Mouse (Mus musculus) embryonic fibroblast, embryonic 13.5 days (primary cell): ENCODE measurements around the gene Maml2. TPM values are rescaled to one million over a fixed set of nuclear protein-coding genes. Genes with fewer than 3 reads are reported as not detected.
A peak's percentile ranks its signal among the peaks of the same experiment; 100 is the strongest.

ENCODE experiments used
- H3K27ac ChIP-seq: 2 replicates; pipeline ENCODE4 v1.5.1; 2012; ENCODE audit warnings: low read length, control low read depth, inconsistent platforms; ENCODE audit not compliant: insufficient read depth
- H3K4me1 ChIP-seq: 2 replicates; pipeline ENCODE4 v1.6.1; 2011; ENCODE audit warnings: low read length; ENCODE audit not compliant: control insufficient read depth, insufficient read depth
- H3K4me3 ChIP-seq: 2 replicates; pipeline ENCODE4 v1.5.1; 2011; ENCODE audit warnings: mild to moderate bottlenecking, control low read depth, low read length; ENCODE audit not compliant: insufficient read depth
- CTCF ChIP-seq: IDR thresholded peaks from 2 replicates; pipeline ENCODE4 v1.5.1; 2011; ENCODE audit warnings: mild to moderate bottlenecking, control low read depth, low read length, moderate library complexity, borderline replicate concordance; ENCODE audit not compliant: insufficient read depth
- POLR2A ChIP-seq: IDR thresholded peaks from 2 replicates; pipeline ENCODE4 v1.6.1; 2011; ENCODE audit warnings: low read depth, mild to moderate bottlenecking, control low read depth, low read length, moderate library complexity
- polyA plus RNA-seq: library from polyadenylated mRNA; stranded (reverse); fragments of >200 nt; gene quantifications from 2 replicates; pipeline ENCODE4 v1.2.4, GENCODE M21; 2011; ENCODE audit warnings: low read depth; ENCODE audit not compliant: missing spikeins, insufficient read length

Maml2 gene
- polyA plus RNA-seq, 1 experiment: 27.9 TPM

- Histone ChIP-seq H3K4me3 (no peak overlapping the region), H3K27ac (no peak overlapping the region), H3K4me1 (peaks cover 11% of the 10 kb centered on the region; the same call in 1 of the 2 replicates)
- TF ChIP-seq CTCF (no peak), POLR2A (no peak)
Observed at GRCm38 (mm10) chr9:13556696-13557095, 258.9 kb downstream of the Maml2 start.

GRCm38 (mm10) chr9:13558811-13559372 lies 261.1 kb downstream of the Maml2 start:
- H3K4me3 ChIP-seq: no peak overlapping the region
- no peak overlapping the region for H3K27ac ChIP-seq
- TF ChIP-seq POLR2A (no peak), CTCF (no peak)
- H3K4me1 ChIP-seq: peaks cover 16% of the 10 kb centered on the region

GRCm38 (mm10) chr9:13560651-13561050 lies 262.9 kb downstream of the Maml2 start:
- H3K4me1 ChIP-seq: peaks cover 22% of the 10 kb centered on the region
- H3K27ac ChIP-seq: no peak overlapping the region
- TF ChIP-seq POLR2A: no peak
- TF ChIP-seq CTCF: no peak
- no peak overlapping the region for H3K4me3 ChIP-seq

GRCm38 (mm10) chr9:13561335-13561734 lies 263.6 kb downstream of the Maml2 start:
- peaks cover 22% of the 10 kb centered on the region for H3K4me1 ChIP-seq
- no peak overlapping the region for H3K27ac ChIP-seq
- no peak for TF ChIP-seq POLR2A
- TF ChIP-seq CTCF: no peak
- H3K4me3 ChIP-seq: no peak overlapping the region

- Histone ChIP-seq H3K4me1 (peaks cover 19% of the 10 kb centered on the region), H3K4me3 (no peak overlapping the region), H3K27ac (peak overlapping the region; percentile 51)
- TF ChIP-seq CTCF: no peak
- TF ChIP-seq POLR2A: no peak
Observed at GRCm38 (mm10) chr9:13563475-13564414, 266.0 kb downstream of the Maml2 start.

GRCm38 (mm10) chr9:13565343-13566019 lies 267.7 kb downstream of the Maml2 start:
- Histone ChIP-seq H3K4me1 (peaks cover 19% of the 10 kb centered on the region), H3K4me3 (no peak overlapping the region), H3K27ac (no peak overlapping the region)
- TF ChIP-seq CTCF (no peak), POLR2A (no peak)

- no peak overlapping the region for H3K27ac ChIP-seq
Observed at GRCm38 (mm10) chr9:13566154-13566885, 268.6 kb downstream of the Maml2 start.

GRCm38 (mm10) chr9:13569023-13569422 lies 271.3 kb downstream of the Maml2 start:
- Histone ChIP-seq H3K27ac (no peak overlapping the region), H3K4me1 (peaks cover 7% of the 10 kb centered on the region), H3K4me3 (no peak overlapping the region)
- TF ChIP-seq POLR2A (no peak), CTCF (no peak)

More at GRCm38 (mm10) chr9:13566154-13566885, 268.6 kb downstream of the Maml2 start:
- no peak overlapping the region for H3K4me3 ChIP-seq
- peaks cover 19% of the 10 kb centered on the region for H3K4me1 ChIP-seq
- TF ChIP-seq POLR2A: no peak
- no peak for TF ChIP-seq CTCF

- TF ChIP-seq CTCF: no peak
- no peak for TF ChIP-seq POLR2A
- peaks cover 5% of the 10 kb centered on the region; the same call in 1 of the 2 replicates for H3K4me1 ChIP-seq
- no peak overlapping the region for H3K4me3 ChIP-seq
- H3K27ac ChIP-seq: no peak overlapping the region
Observed at GRCm38 (mm10) chr9:13572847-13573246, 275.1 kb downstream of the Maml2 start.
